Mouse (Mus musculus) G1E (cell line): Measurements from ENCODE around the gene Pola2. TPM values are rescaled to one million over a fixed set of nuclear protein-coding genes. Genes with fewer than 3 reads are reported as not detected.

Experiments
- ATAC-seq: 2 replicates; pipeline ENCODE4 v1.8.0; 2016; ENCODE audit warnings: mild to moderate bottlenecking; ENCODE audit not compliant: insufficient number of reproducible peaks, poor library complexity, low FRiP score, severe bottlenecking; ENCODE audit errors: extremely low read depth
- DNase-seq: peaks from one replicate; pipeline ENCODE4 v3.0.0; 2012; ENCODE audit warnings: low spot score
- H3K27me3 ChIP-seq: 2 replicates; pipeline ENCODE4 v1.6.1; 2012; ENCODE audit warnings: mild to moderate bottlenecking, low read length, inconsistent platforms; ENCODE audit not compliant: insufficient read depth
- H3K36me3 ChIP-seq: replicated peaks from 2 replicates; pipeline ENCODE3; 2012; ENCODE audit warnings: mild to moderate bottlenecking, inconsistent platforms
- H3K4me1 ChIP-seq: 2 replicates; pipeline ENCODE4 v1.6.1; 2012; ENCODE audit warnings: low read depth, low read length, inconsistent platforms, mixed read lengths; ENCODE audit not compliant: insufficient read depth
- H3K4me3 ChIP-seq: 2 replicates; pipeline ENCODE4 v1.5.1; 2012; ENCODE audit warnings: low read depth, mild to moderate bottlenecking, inconsistent platforms, low read length, moderate library complexity, mixed read lengths
- H3K9me3 ChIP-seq: replicated peaks from 2 replicates; pipeline ENCODE4 v1.6.1; 2012; ENCODE audit warnings: inconsistent platforms
- CTCF ChIP-seq: IDR thresholded peaks from 2 replicates; pipeline ENCODE4 v1.5.1; 2012; ENCODE audit warnings: low read depth, low read length, inconsistent platforms, mixed read lengths
- GATA1 ChIP-seq: IDR thresholded peaks from 2 replicates; pipeline ENCODE4 v1.6.1; 2012; ENCODE audit warnings: borderline replicate concordance, low read length, inconsistent platforms, mixed read lengths
- GATA2 ChIP-seq: IDR thresholded peaks from 2 replicates; pipeline ENCODE4 v1.6.1; 2012; ENCODE audit warnings: low read depth, low read length, inconsistent platforms, borderline replicate concordance
- POLR2AphosphoS5 ChIP-seq: IDR thresholded peaks from 2 replicates; pipeline ENCODE4 v1.6.1; 2012; ENCODE audit warnings: low read depth, low read length, inconsistent platforms; ENCODE audit not compliant: insufficient replicate concordance
- TAL1 ChIP-seq: conservative IDR thresholded peaks from 2 replicates; pipeline ENCODE4 v1.6.1; 2012; ENCODE audit warnings: low read depth, low read length, inconsistent platforms, mixed read lengths
- polyA plus RNA-seq: library from polyadenylated mRNA; stranded (reverse); fragments of >175 nt; gene quantifications from 2 replicates; pipeline ENCODE4 v1.2.3, GENCODE M21; 2012
- total RNA-seq, 2 experiments: library from RNA; stranded (forward) in 1 of 2; stranded (reverse) in 1 of 2; fragments of 200-1000 nt in 1 of 2; fragments of >200 nt in 1 of 2; fragmentation: Nextera tagmentation in 1 of 2; gene quantifications; 2 replicates each; pipeline ENCODE4 v1.2.3; 2014 to 2017

Pola2 gene
- total and polyA plus RNA-seq, 3 experiments: 51.6 to 147 (median 86.0) TPM

DNA sequence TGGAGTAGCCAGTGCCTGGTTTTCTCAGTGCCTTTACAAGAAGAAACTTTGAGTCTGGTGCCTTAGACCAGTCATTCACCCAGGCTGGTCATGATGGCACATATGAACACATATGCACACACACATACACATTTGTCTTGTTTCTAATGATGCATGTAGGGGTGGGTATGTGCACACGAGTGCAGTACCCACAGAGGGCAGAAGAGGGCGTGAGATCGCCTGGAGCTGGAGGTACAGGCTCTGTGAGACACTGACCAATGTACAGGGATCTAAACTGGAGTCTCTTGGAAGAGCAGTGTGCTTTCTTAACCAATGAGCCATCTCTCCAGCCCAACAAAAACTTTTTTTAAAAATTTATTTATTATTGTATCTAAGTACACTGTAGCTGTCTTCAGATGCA, 34.2 kb upstream of the Pola2 start:
- ATAC-seq: no peak
- Histone ChIP-seq H3K4me1 (peaks cover 11% of the 10 kb centered on the region), H3K4me3 (no peak overlapping the region), H3K36me3 (peaks cover 89% of the 10 kb centered on the region), H3K27me3 (no peaks in the 10 kb centered on the region), H3K9me3 (no peaks in the 10 kb centered on the region)
- TF ChIP-seq GATA2 (no peak), POLR2AphosphoS5 (no peak), CTCF (no peak; the same call in 1 of the 2 replicates), GATA1 (no peak), TAL1 (no peak)
- DNase-seq: no peak

DNA sequence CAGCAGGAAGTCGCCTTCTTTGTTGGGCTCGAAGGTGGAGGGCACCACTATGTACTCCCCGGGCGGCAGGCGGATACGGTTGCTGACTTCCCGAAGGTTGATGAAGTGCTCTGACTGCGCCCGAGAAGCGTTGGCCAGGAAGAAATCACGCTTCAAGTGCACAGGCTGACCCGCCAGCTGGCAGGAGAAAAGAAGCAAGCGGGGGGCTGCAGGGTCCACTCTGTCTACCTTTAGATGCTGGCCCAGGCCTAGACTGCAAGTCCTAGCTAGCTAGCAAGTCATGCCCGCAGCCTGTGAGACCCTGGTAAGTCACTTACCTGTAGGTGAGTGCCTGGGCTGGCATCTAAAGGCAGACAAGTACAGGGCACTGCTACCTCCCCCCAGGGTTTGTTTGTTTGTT, 30.7 kb upstream of the Pola2 start:
- peaks cover 18% of the 10 kb centered on the region for H3K4me1 ChIP-seq
- TF ChIP-seq GATA2 (no peak), CTCF (no peak), POLR2AphosphoS5 (no peak)
- H3K27me3 ChIP-seq: no peaks in the 10 kb centered on the region
- no peak overlapping the region for H3K4me3 ChIP-seq
- no peak for ATAC-seq
- no peaks in the 10 kb centered on the region for H3K9me3 ChIP-seq
- DNase-seq: no peak
- peaks cover 94% of the 10 kb centered on the region for H3K36me3 ChIP-seq

DNA sequence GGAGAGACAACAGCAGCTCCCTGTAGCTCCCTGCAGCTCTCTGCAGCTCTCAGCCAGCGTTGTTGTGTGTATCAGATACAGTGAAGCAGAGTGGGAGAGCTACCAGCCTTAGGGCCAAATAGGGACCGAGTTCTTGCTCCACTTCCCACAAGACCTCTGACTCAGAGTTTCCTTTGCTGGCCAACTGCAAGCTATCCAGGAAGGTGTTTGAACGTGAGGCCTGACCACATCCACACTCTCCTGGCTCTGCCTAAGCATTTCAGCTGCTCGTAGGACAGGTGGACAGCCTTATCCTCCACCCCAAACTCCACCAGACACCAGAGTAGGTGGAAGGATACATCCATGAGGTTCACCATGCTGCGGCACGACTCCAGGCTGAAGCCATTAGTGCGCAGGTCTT, 28.0 kb upstream of the Pola2 start:
- Histone ChIP-seq H3K36me3 (peaks cover 89% of the 10 kb centered on the region), H3K4me3 (no peak overlapping the region), H3K9me3 (no peaks in the 10 kb centered on the region), H3K4me1 (peaks cover 29% of the 10 kb centered on the region), H3K27me3 (no peaks in the 10 kb centered on the region)
- TF ChIP-seq GATA1: no peak
- TF ChIP-seq TAL1: no peak
- TF ChIP-seq POLR2AphosphoS5: no peak
- TF ChIP-seq CTCF: no peak
- no peak for TF ChIP-seq GATA2
- DNase-seq: no peak
- no peak for ATAC-seq

GRCm38 (mm10) chr19:5991467-5991866, 27.5 kb upstream of the Pola2 start:
- peaks cover 84% of the 10 kb centered on the region for H3K36me3 ChIP-seq
- H3K4me1 ChIP-seq: peaks cover 26% of the 10 kb centered on the region
- H3K4me3 ChIP-seq: no peak overlapping the region
- no peaks in the 10 kb centered on the region for H3K9me3 ChIP-seq
- DNase-seq (no peak), ATAC-seq (no peak)
- TF ChIP-seq GATA1 (no peak), CTCF (no peak), POLR2AphosphoS5 (no peak), GATA2 (no peak), TAL1 (no peak)
- no peaks in the 10 kb centered on the region for H3K27me3 ChIP-seq

- ATAC-seq (no peak), DNase-seq (no peak)
- peaks cover 30% of the 10 kb centered on the region for H3K4me1 ChIP-seq
- no peaks in the 10 kb centered on the region for H3K9me3 ChIP-seq
- peaks cover 78% of the 10 kb centered on the region for H3K36me3 ChIP-seq
- H3K27me3 ChIP-seq: no peaks in the 10 kb centered on the region
- TF ChIP-seq GATA2 (no peak), CTCF (no peak), GATA1 (no peak), TAL1 (no peak), POLR2AphosphoS5 (no peak)
- no peak overlapping the region for H3K4me3 ChIP-seq
These were observed 26.9 kb upstream of the Pola2 start for GRCm38 (mm10) chr19:5990921-5991320.

- DNase-seq: no peak
- Histone ChIP-seq H3K27me3 (no peaks in the 10 kb centered on the region), H3K9me3 (no peaks in the 10 kb centered on the region), H3K4me3 (no peak overlapping the region), H3K36me3 (peaks cover 71% of the 10 kb centered on the region), H3K4me1 (peaks cover 30% of the 10 kb centered on the region)
- ATAC-seq: no peak
- TF ChIP-seq TAL1 (no peak), CTCF (no peak), GATA1 (no peak), POLR2AphosphoS5 (no peak), GATA2 (no peak)
These were observed 26.0 kb upstream of the Pola2 start for GRCm38 (mm10) chr19:5990033-5990432.

GRCm38 (mm10) chr19:5989585-5989984, 25.6 kb upstream of the Pola2 start:
- no peak for ATAC-seq
- peaks cover 67% of the 10 kb centered on the region for H3K36me3 ChIP-seq
- H3K4me3 ChIP-seq: no peak overlapping the region
- peaks cover 30% of the 10 kb centered on the region for H3K4me1 ChIP-seq
- DNase-seq: no peak
- no peaks in the 10 kb centered on the region for H3K9me3 ChIP-seq
- TF ChIP-seq GATA2: no peak
- TF ChIP-seq GATA1: no peak
- TF ChIP-seq TAL1: no peak
- TF ChIP-seq POLR2AphosphoS5: no peak
- TF ChIP-seq CTCF: no peak
- no peaks in the 10 kb centered on the region for H3K27me3 ChIP-seq
